Mouse (Mus musculus) lung, postnatal 0 days (tissue): Measurements from ENCODE around the gene Rassf7. TPM values are rescaled to one million over a fixed set of nuclear protein-coding genes. Genes with fewer than 3 reads are reported as not detected.

Experiments used
- ATAC-seq: fragments of 200-750 bp; cut with Nextera tagmentation; 2 replicates; pipeline ENCODE4 v1.8.0; 2017; ENCODE audit warnings: moderate library complexity
- DNase-seq: peaks from one replicate; pipeline ENCODE4 v3.0.0-alpha.2; 2016; ENCODE audit warnings: low spot score
- H3K27ac ChIP-seq: fragments of 300-500 bp; sonication (generic); 2 replicates; pipeline ENCODE4 v1.5.1; 2014; ENCODE audit warnings: antibody characterized with exemption, mild to moderate bottlenecking, low read length, mixed read lengths
- H3K27me3 ChIP-seq: fragments of 300-500 bp; sonication (generic); replicated peaks from 2 replicates; pipeline ENCODE4 v1.6.1; 2014; ENCODE audit warnings: low read length, mixed read lengths; ENCODE audit not compliant: insufficient read depth
- H3K36me3 ChIP-seq: fragments of 300-500 bp; sonication (generic); 2 replicates; pipeline ENCODE4 v1.6.1; 2014; ENCODE audit warnings: low read length, mixed read lengths; ENCODE audit not compliant: insufficient read depth
- H3K4me1 ChIP-seq: fragments of 300-500 bp; sonication (generic); 2 replicates; pipeline ENCODE4 v1.6.1; 2014; ENCODE audit warnings: antibody characterized with exemption, low read depth, low read length, mixed read lengths; ENCODE audit not compliant: insufficient read depth
- H3K4me2 ChIP-seq: fragments of 300-500 bp; sonication (generic); replicated peaks from 2 replicates; pipeline ENCODE4 v1.6.1; 2014; ENCODE audit warnings: low read depth, mild to moderate bottlenecking, low read length, moderate library complexity, mixed read lengths
- H3K4me3 ChIP-seq: fragments of 300-500 bp; sonication (generic); 2 replicates; pipeline ENCODE4 v1.5.1; 2014; ENCODE audit warnings: low read depth, low read length
- H3K9ac ChIP-seq: fragments of 300-500 bp; sonication (generic); replicated peaks from 2 replicates; pipeline ENCODE4 v1.6.1; 2014; ENCODE audit warnings: low read depth, mild to moderate bottlenecking
- H3K9me3 ChIP-seq: fragments of 300-500 bp; sonication (generic); 2 replicates; pipeline ENCODE4 v1.6.1; 2016; ENCODE audit warnings: low read length, mixed read lengths
- CTCF ChIP-seq: IDR thresholded peaks from 2 replicates; pipeline ENCODE4 v1.5.1; 2016; ENCODE audit warnings: antibody characterized with exemption, mild to moderate bottlenecking
- EP300 ChIP-seq: IDR thresholded peaks from 2 replicates; pipeline ENCODE4 v1.6.1; 2016; ENCODE audit warnings: antibody characterized with exemption, mild to moderate bottlenecking, control low read depth
- WGBS: fragments of 180-500 bp; shearing (Covaris S2); extraction: QIAGEN DNeasy Blood & Tissue Kit; methylation state at CpG from one replicate; pipeline ENCODE4 v1.1.7; 2014; 5-methylcytosine and 5-hydroxymethylcytosine counted together
- microRNA counts: library from miRNA; unstranded; fragments of <30 nt; microRNA quantifications from one replicate; lab custom pipeline; 2015
- microRNA-seq: library from miRNA; unstranded; fragments of <30 nt; microRNA quantifications from one replicate; pipeline ENCODE4, GENCODE M21; 2016
- polyA plus RNA-seq: library from polyadenylated mRNA; unstranded; fragments of >200 nt; fragmentation: Nextera tagmentation; extraction: Ambion mirVana; gene quantifications from 2 replicates; pipeline ENCODE4 v1.2.1, GENCODE M21; 2015

Gene Rassf7
- polyA plus RNA-seq, 1 experiment from 2014 or later, result 98.7 TPM

DNA sequence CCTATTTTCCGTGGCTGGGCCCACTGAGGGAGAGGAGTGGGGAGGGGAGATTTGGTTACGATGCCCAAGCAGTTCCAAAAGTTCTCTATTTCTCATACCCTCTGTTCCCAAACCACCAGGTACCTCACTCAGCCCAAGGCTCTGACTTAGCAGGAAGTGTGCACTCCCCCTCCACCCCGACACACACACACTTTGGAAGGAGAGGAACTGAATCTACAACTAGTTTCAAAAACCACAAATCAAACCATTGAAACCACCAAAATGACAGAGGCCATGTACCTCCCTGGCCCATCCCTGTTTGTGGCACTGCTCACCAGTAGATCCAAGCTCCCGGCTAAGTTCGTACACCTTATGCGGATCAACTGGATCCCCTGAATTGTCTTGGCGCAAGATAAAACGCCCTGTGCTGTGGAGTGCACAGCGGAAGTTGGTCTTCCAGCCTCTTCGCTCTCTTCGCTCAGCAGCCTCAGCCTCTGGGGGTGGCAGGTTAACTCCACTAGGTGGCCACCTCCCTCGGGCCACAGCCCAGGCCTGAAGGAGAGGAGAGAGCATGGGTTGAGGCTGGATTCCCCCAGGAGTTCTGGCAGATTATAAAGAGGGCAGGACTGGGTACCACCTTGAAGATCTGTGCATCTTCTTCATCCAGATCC is 49.2 kb downstream of the Rassf7 start:
- peak overlapping the region; percentile 89; the same call in 1 of the 2 replicates for H3K4me3 ChIP-seq
- H3K9ac ChIP-seq, result no peak overlapping the region; the same call in 1 of the 2 replicates
- no peak overlapping the region for H3K27ac ChIP-seq
- peaks cover 36% of the 10 kb centered on the region; the same call in 1 of the 2 replicates for H3K36me3 ChIP-seq
- DNase-seq (peak; percentile 67), ATAC-seq (peak; percentile 44)
- TF ChIP-seq EP300, result no peak
- peak; percentile 75 for TF ChIP-seq CTCF
- no peaks in the 10 kb centered on the region for H3K9me3 ChIP-seq
- H3K4me1 ChIP-seq, result peaks cover 9% of the 10 kb centered on the region; the same call in 1 of the 2 replicates
- H3K27me3 ChIP-seq, result no peaks in the 10 kb centered on the region
- H3K4me2 ChIP-seq, result peak overlapping the region; percentile 72
- 27% methylated on average over 12 of the region's 12 CpGs for WGBS

GRCm38 (mm10) chr7:141265411-141265738 is 49.7 kb downstream of the Rassf7 start:
- no peak for TF ChIP-seq CTCF
- no peak for TF ChIP-seq EP300
- Histone ChIP-seq H3K9me3 (no peaks in the 10 kb centered on the region), H3K27me3 (no peaks in the 10 kb centered on the region), H3K4me3 (peak overlapping the region; percentile 89), H3K4me1 (peaks cover 9% of the 10 kb centered on the region; the same call in 1 of the 2 replicates), H3K9ac (no peak overlapping the region; the same call in 1 of the 2 replicates), H3K36me3 (peaks cover 32% of the 10 kb centered on the region; the same call in 1 of the 2 replicates), H3K27ac (no peak overlapping the region), H3K4me2 (peak overlapping the region; percentile 72)
- no peak for ATAC-seq
- DNase-seq, result no peak
- WGBS, result 38% methylated on average over 11 of the region's 11 CpGs

- H3K4me1 ChIP-seq, result peaks cover 9% of the 10 kb centered on the region; the same call in 1 of the 2 replicates
- TF ChIP-seq CTCF (no peak), EP300 (no peak)
- WGBS, result 2% methylated on average over 25 of the region's 25 CpGs
- peak within 1 kb of the TSS; percentile 89 for H3K4me3 ChIP-seq
- peak; percentile 94 for DNase-seq
- peaks cover 26% of the 10 kb centered on the region; the same call in 1 of the 2 replicates for H3K36me3 ChIP-seq
- H3K27me3 ChIP-seq, result no peaks in the 10 kb centered on the region
- peak within 1 kb of the TSS; percentile 74 for H3K9ac ChIP-seq
- peak; percentile 91 for ATAC-seq
- H3K9me3 ChIP-seq, result no peaks in the 10 kb centered on the region
- peak within 1 kb of the TSS; percentile 90 for H3K27ac ChIP-seq
- peak within 1 kb of the TSS; percentile 72 for H3K4me2 ChIP-seq
Measured at GRCm38 (mm10) chr7:141265739-141266561, 50.3 kb downstream of the Rassf7 start, which contains the start of gene Irf7. Gene Irf7, minus strand, starts transcription at chr7:141266481.

MicroRNA genes within 50 kb of the gene (microRNA counts, 519-probe panel; counts per million panel counts)
- 4,783 counts per million, percentile 55 among the panel's probes with 10 or more counts for microRNA mmu-miR-210 (lab: Ali Mortazavi, UCI)

Small RNA genes within 50 kb of the gene (microRNA-seq; reads per million reads assigned to microRNA genes)
- gene Mir210, result 496 reads per million, percentile 67 among the genes with 10 or more reads in this experiment

Other genes with a start within 250 kb of the Rassf7 start
- gene Ifitm1, start 248.6 kb upstream of the Rassf7 start, polyA plus RNA-seq, result 402 and 510 TPM in 2 replicates
- gene Ifitm3, start 205.1 kb upstream of the Rassf7 start, polyA plus RNA-seq, result 779 and 1,037 TPM in 2 replicates
- gene Ifitm6, start 197.9 kb upstream of the Rassf7 start, polyA plus RNA-seq, result 7.4 and 7.7 TPM in 2 replicates
- not detected in 2 replicates for gene Gm17387, start 186.7 kb upstream of the Rassf7 start, polyA plus RNA-seq
- gene B4galnt4, start 154.8 kb upstream of the Rassf7 start, polyA plus RNA-seq, result 0.13 and 0.20 TPM in 2 replicates
- gene Pkp3, start 137.6 kb upstream of the Rassf7 start, polyA plus RNA-seq, result 14.4 and 15.3 TPM in 2 replicates
- gene Sigirr, start 115.3 kb upstream of the Rassf7 start, polyA plus RNA-seq, result 27.1 and 30.5 TPM in 2 replicates
- 1.5 and 3.1 TPM in 2 replicates for gene Ano9, start 98.1 kb upstream of the Rassf7 start, polyA plus RNA-seq
- 39.1 and 45.7 TPM in 2 replicates for gene Ptdss2, start 93.5 kb upstream of the Rassf7 start, polyA plus RNA-seq
- gene Rnh1, start 43.0 kb upstream of the Rassf7 start, polyA plus RNA-seq, result 181 and 187 TPM in 2 replicates
- 121 and 126 TPM in 2 replicates for gene Hras, start 21.9 kb upstream of the Rassf7 start, polyA plus RNA-seq
- 6.8 and 7.4 TPM in 2 replicates for gene Lrrc56, start 21.7 kb upstream of the Rassf7 start, polyA plus RNA-seq
- 0.97 and 1.0 TPM in 2 replicates for gene Lmntd2, start 1.8 kb upstream of the Rassf7 start, polyA plus RNA-seq
- 26.6 and 32.0 TPM in 2 replicates for gene Phrf1, start 12.9 kb downstream of the Rassf7 start, polyA plus RNA-seq
- 12.6 and 15.8 TPM in 2 replicates for gene Irf7, start 50.6 kb downstream of the Rassf7 start, polyA plus RNA-seq
- gene Cdhr5, start 60.9 kb downstream of the Rassf7 start, polyA plus RNA-seq, result not detected in 2 replicates
- gene Sct, start 63.3 kb downstream of the Rassf7 start, polyA plus RNA-seq, result 1.0 and 1.3 TPM in 2 replicates
- 0.12 and 0.17 TPM in 2 replicates for gene Drd4, start 76.1 kb downstream of the Rassf7 start, polyA plus RNA-seq
- gene Deaf1, start 111.8 kb downstream of the Rassf7 start, polyA plus RNA-seq, result 35.7 and 40.8 TPM in 2 replicates
- gene Tmem80, start 111.9 kb downstream of the Rassf7 start, polyA plus RNA-seq, result 34.7 and 44.1 TPM in 2 replicates
- 67.6 and 73.1 TPM in 2 replicates for gene Eps8l2, start 123.0 kb downstream of the Rassf7 start, polyA plus RNA-seq
- gene Taldo1, start 176.3 kb downstream of the Rassf7 start, polyA plus RNA-seq, result 260 and 276 TPM in 2 replicates
- gene Gatd1, start 198.3 kb downstream of the Rassf7 start, polyA plus RNA-seq, result 49.8 and 52.3 TPM in 2 replicates
- 0.25 TPM in 2 replicates for gene Cend1, start 213.6 kb downstream of the Rassf7 start, polyA plus RNA-seq
- gene Slc25a22, start 222.0 kb downstream of the Rassf7 start, polyA plus RNA-seq, result 9.8 and 12.3 TPM in 2 replicates
- 1.7 and 1.8 TPM in 2 replicates for gene Pidd1, start 228.2 kb downstream of the Rassf7 start, polyA plus RNA-seq
- gene Rplp2, start 231.5 kb downstream of the Rassf7 start, polyA plus RNA-seq, result 878 and 910 TPM in 2 replicates
- 96.0 and 116 TPM in 2 replicates for gene Pnpla2, start 239.3 kb downstream of the Rassf7 start, polyA plus RNA-seq
- 74.9 and 82.0 TPM in 2 replicates for gene Cracr2b, start 245.2 kb downstream of the Rassf7 start, polyA plus RNA-seq